Mouse (Mus musculus): ENCODE results near the gene Ythdf2. TPM values are rescaled to one million over a fixed set of nuclear protein-coding genes. Genes with fewer than 3 reads are reported as not detected.
"Not testable (repeated sequence)": the region's sequence is repeated elsewhere in the genome, so short reads cannot be mapped to it uniquely, and the experiment has no call there.

The Ythdf2 gene
- polyA plus RNA-seq, 1 experiment from 2014 or later = 58.8 TPM

DNA sequence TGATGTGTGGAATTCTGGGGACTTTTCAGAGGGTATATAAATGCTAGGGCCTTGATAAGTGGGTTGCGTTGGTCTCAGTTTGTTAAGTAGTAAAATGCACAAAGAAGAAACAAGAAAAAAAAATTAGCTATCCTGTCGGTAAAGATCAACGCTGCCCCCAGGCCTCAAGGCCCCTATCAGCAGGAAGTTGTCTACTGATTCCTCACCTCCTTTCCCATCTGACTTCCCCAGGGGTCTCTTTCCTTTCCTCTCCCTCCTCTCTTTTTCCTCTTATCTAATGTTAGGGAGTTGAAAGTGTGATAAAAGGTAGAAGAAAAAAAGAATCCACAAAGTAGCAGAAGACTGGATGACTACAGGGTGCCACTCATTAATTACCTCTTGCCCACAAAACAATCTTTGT lies 28.3 kb upstream of the Ythdf2 start:
- no peak overlapping the region for H3K4me2 ChIP-seq
- no peak for ATAC-seq (ENCODE audit: extremely low read depth, insufficient number of reproducible peaks, low FRiP score, low TSS enrichment)
- H3K4me3 ChIP-seq = no peak overlapping the region
- 0 out of 2 replicates have a peak overlapping the region, but pooled peaks have one; percentile 1 for H3K27ac ChIP-seq (replicated peaks)
- H3K9ac ChIP-seq = no peak overlapping the region
- 54% methylated on average over 3 of the region's 3 CpGs for WGBS
- H3K36me3 ChIP-seq = peaks cover 99% of the 10 kb centered on the region
- no peaks in the 10 kb centered on the region for H3K27me3 ChIP-seq (replicated peaks)
- no peaks in the 10 kb centered on the region for H3K4me1 ChIP-seq
- no peaks in the 10 kb centered on the region for H3K9me3 ChIP-seq

- H3K27me3 ChIP-seq (replicated peaks) = no peaks in the 10 kb centered on the region
- H3K4me2 ChIP-seq = no peak overlapping the region
- H3K4me3 ChIP-seq = no peak overlapping the region
- no peak for ATAC-seq (ENCODE audit: extremely low read depth, insufficient number of reproducible peaks, low FRiP score, low TSS enrichment)
- no peaks in the 10 kb centered on the region for H3K4me1 ChIP-seq
- no peak overlapping the region for H3K9ac ChIP-seq
- H3K9me3 ChIP-seq = no peaks in the 10 kb centered on the region
- no peak overlapping the region for H3K27ac ChIP-seq (replicated peaks)
- H3K36me3 ChIP-seq = peaks cover 100% of the 10 kb centered on the region
- 81% methylated on average over 4 of the region's 4 CpGs for WGBS
Measured at GRCm38 (mm10) chr4:132238356-132238755, 26.3 kb upstream of the Ythdf2 start.

DNA sequence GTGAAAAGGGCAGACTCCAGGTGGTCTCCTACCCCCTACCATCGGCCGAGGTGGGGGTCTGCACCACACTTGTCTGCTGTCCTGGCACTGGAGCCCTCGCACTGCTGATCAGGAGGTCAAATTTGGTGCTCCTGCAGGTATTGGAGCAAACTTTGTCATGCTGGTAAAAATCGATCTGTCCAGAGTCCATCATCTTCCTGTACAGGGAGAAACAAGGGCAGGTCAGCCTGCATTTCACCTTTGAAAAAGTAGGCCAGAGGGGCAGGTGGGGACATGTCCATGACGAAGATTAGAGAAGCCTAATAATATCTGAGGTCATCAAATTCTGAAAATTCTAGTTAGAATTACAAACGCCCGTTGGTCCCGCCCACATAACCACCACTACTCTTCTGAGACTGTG lies 22.6 kb upstream of the Ythdf2 start:
- H3K27ac ChIP-seq (replicated peaks) = no peak overlapping the region
- 89% methylated on average over 8 of the region's 8 CpGs for WGBS

DNA sequence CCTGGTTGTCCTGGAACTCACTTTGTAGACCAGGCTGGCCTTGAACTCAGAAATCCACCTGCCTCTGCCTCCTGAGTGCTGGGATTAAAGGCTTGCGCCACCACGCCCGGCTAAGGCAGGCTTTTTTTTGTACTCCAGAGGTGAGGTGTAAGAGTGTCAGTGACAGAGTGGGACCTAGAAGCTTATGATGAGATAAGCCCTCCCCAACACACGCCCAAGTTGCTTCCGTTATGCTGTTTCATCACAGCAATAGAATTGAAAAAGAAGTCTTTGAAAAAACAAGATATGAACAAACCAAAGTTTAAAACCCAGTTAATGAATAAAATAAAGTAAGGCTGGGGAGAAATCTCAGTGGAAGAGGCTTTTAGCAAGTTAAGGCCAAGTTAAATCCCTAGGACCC lies 18.3 kb upstream of the Ythdf2 start:
- 90% methylated on average over 5 of the region's 5 CpGs for WGBS
- H3K36me3 ChIP-seq = peaks cover 98% of the 10 kb centered on the region
- H3K4me2 ChIP-seq = no peak overlapping the region
- H3K4me3 ChIP-seq = no peak overlapping the region
- no peak overlapping the region for H3K9ac ChIP-seq
- H3K27me3 ChIP-seq (replicated peaks) = no peaks in the 10 kb centered on the region
- no peaks in the 10 kb centered on the region for H3K9me3 ChIP-seq
- no peak for ATAC-seq (ENCODE audit: extremely low read depth, insufficient number of reproducible peaks, low FRiP score, low TSS enrichment)
- H3K4me1 ChIP-seq = no peaks in the 10 kb centered on the region
- no peak overlapping the region for H3K27ac ChIP-seq (replicated peaks)

More for the DNA sequence above, 22.6 kb upstream of the Ythdf2 start:
- no peak overlapping the region for H3K4me3 ChIP-seq
- H3K4me2 ChIP-seq = no peak overlapping the region
- no peaks in the 10 kb centered on the region for H3K4me1 ChIP-seq
- H3K9ac ChIP-seq = no peak overlapping the region
- ATAC-seq (ENCODE audit: extremely low read depth, insufficient number of reproducible peaks, low FRiP score, low TSS enrichment) = no peak
- peaks cover 100% of the 10 kb centered on the region for H3K36me3 ChIP-seq
- H3K27me3 ChIP-seq (replicated peaks) = no peaks in the 10 kb centered on the region
- no peaks in the 10 kb centered on the region for H3K9me3 ChIP-seq

GRCm38 (mm10) chr4:132222001-132222400 lies 9.9 kb upstream of the Ythdf2 start:
- ATAC-seq (ENCODE audit: extremely low read depth, insufficient number of reproducible peaks, low FRiP score, low TSS enrichment); H3K27ac ChIP-seq (replicated peaks); H3K27me3 ChIP-seq (replicated peaks); H3K9ac ChIP-seq; H3K4me2 ChIP-seq; H3K9me3 ChIP-seq; H3K4me1 ChIP-seq; H3K4me3 ChIP-seq: not testable (repeated sequence)
- 89% methylated on average over 5 of the region's 5 CpGs for WGBS
- peaks cover 50% of the 10 kb centered on the region for H3K36me3 ChIP-seq

DNA sequence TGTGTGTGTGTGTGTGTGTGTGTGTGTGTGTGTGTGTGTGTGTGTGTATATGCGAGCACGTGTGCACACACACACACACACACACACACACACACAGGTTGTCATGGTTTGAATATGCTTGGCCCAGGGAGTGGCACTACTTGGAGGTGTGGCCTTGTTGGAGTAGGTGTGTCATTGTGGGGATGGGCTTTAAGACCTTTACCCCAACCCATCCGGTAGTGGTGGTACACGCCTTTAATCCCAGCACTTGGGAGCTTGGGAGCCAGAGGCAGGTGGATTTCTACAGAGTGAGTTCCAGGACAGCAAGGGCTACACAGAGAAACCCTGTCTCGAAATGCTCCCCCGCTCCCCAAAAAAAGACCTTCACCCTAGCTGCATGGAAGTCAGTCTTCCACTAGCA lies 6.3 kb upstream of the Ythdf2 start:
- H3K27ac ChIP-seq (replicated peaks) = not testable (repeated sequence)

DNA sequence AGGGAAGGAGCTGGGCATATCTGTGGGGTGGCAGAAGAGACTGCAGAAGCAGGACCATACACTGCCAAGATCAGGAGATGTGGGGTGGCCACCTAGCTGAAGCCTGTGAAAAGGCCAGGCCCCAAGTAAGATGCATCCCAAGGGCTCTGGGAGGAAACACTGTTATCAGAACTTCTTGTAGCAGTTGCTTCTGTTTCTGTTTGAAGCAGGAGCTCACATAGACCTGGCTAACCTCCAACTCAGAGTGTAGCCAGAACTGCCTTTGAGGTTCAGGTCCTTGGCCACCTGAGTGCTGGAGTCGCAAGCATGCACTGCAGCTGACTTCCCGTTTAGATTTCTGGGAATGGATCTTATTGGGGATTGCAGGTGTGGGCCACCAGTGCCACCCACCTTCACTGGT lies 5.7 kb upstream of the Ythdf2 start:
- WGBS = 72% methylated on average over 2 of the region's 2 CpGs
- H3K4me3 ChIP-seq = no peak overlapping the region
- no peak overlapping the region for H3K27ac ChIP-seq (replicated peaks)
- peaks cover 4% of the 10 kb centered on the region; the same call in 1 of the 2 replicates for H3K4me1 ChIP-seq
- no peaks in the 10 kb centered on the region for H3K27me3 ChIP-seq (replicated peaks)
- peaks cover 9% of the 10 kb centered on the region for H3K36me3 ChIP-seq
- no peak for ATAC-seq (ENCODE audit: extremely low read depth, insufficient number of reproducible peaks, low FRiP score, low TSS enrichment)
- H3K4me2 ChIP-seq = no peak overlapping the region
- no peaks in the 10 kb centered on the region for H3K9me3 ChIP-seq
- no peak overlapping the region for H3K9ac ChIP-seq

More for the DNA sequence above, 6.3 kb upstream of the Ythdf2 start:
- not testable (repeated sequence) for H3K9me3 ChIP-seq; H3K4me1 ChIP-seq; H3K4me2 ChIP-seq; H3K27me3 ChIP-seq (replicated peaks); H3K9ac ChIP-seq; H3K4me3 ChIP-seq; ATAC-seq (ENCODE audit: extremely low read depth, insufficient number of reproducible peaks, low FRiP score, low TSS enrichment)
- 75% methylated on average over 6 of the region's 6 CpGs for WGBS
- H3K36me3 ChIP-seq = peaks cover 15% of the 10 kb centered on the region

DNA sequence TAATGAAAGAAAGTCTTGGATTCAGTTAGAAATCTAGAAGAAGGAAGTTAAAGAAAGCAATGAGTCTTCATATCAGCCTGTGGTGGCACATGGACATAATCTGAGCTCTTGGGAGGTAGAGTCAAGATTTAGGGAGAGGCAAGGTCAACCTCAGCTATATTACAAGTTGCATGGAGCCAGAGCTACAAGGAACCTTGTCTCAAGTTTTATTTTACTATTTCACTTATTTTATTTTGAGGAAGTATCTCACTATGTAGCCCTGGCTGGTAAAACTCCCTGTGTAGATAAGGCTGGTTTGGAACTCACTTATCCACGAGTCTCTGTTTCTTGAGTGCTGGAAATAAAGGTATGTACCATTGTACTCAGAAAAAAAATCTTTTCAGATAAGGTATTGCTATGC lies 4.5 kb upstream of the Ythdf2 start:
- Histone ChIP-seq H3K27ac (replicated peaks) (no peak overlapping the region), H3K4me1 (peaks cover 4% of the 10 kb centered on the region; the same call in 1 of the 2 replicates), H3K27me3 (replicated peaks) (no peaks in the 10 kb centered on the region), H3K36me3 (no peaks in the 10 kb centered on the region), H3K9ac (no peak overlapping the region), H3K4me3 (no peak overlapping the region), H3K9me3 (no peaks in the 10 kb centered on the region), H3K4me2 (no peak overlapping the region)
- no peak for ATAC-seq (ENCODE audit: extremely low read depth, insufficient number of reproducible peaks, low FRiP score, low TSS enrichment)
- WGBS = 32% methylated on average over 1 of the region's 1 CpGs

- Histone ChIP-seq H3K27me3 (replicated peaks) (no peaks in the 10 kb centered on the region), H3K9ac (no peak overlapping the region), H3K36me3 (peaks cover 6% of the 10 kb centered on the region), H3K27ac (replicated peaks) (no peak overlapping the region), H3K4me3 (no peak overlapping the region), H3K4me1 (peaks cover 14% of the 10 kb centered on the region), H3K4me2 (no peak overlapping the region), H3K9me3 (no peaks in the 10 kb centered on the region)
- no peak for ATAC-seq (ENCODE audit: extremely low read depth, insufficient number of reproducible peaks, low FRiP score, low TSS enrichment)
- 62% methylated on average over 4 of the region's 4 CpGs for WGBS
Measured at GRCm38 (mm10) chr4:132214847-132215246, 2.7 kb upstream of the Ythdf2 start.

GRCm38 (mm10) chr4:132211091-132211942 lies 786 bp downstream of the Ythdf2 start:
- ATAC-seq (ENCODE audit: extremely low read depth, insufficient number of reproducible peaks, low FRiP score, low TSS enrichment) = peak; percentile 47; the same call in 1 of the 2 replicates
- Histone ChIP-seq H3K9me3 (no peaks in the 10 kb centered on the region), H3K4me2 (peak overlapping the region; percentile 85), H3K9ac (peak overlapping the region; percentile 100), H3K4me1 (peaks cover 27% of the 10 kb centered on the region), H3K36me3 (peaks cover 38% of the 10 kb centered on the region), H3K4me3 (peak overlapping the region; percentile 87), H3K27ac (replicated peaks) (peak overlapping the region; percentile 93), H3K27me3 (replicated peaks) (no peaks in the 10 kb centered on the region)
- 1% methylated on average over 58 of the region's 89 CpGs for WGBS

DNA sequence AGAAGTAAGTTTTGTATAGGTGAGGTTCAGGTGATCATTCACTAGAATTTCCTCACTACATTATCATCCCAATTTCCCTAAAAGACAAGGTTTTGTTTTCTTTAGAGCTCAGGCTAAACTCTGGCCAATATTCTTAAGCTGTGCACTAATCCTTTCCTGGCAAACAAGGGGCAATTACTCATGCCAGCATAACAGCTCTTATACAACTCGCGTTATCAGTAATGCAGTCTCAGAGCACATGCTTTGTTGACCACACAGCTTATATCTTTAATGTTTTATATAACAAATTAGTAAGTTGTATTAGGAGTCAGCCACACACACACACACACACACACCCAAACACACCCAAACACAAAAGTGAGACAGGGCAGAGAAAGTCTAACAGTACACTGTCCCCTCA lies 1.8 kb downstream of the Ythdf2 start:
- WGBS = 38% methylated on average over 2 of the region's 2 CpGs
- Histone ChIP-seq H3K4me1 (peaks cover 27% of the 10 kb centered on the region), H3K27me3 (replicated peaks) (no peaks in the 10 kb centered on the region), H3K4me3 (peak overlapping the region; percentile 87), H3K36me3 (peaks cover 47% of the 10 kb centered on the region), H3K4me2 (peak overlapping the region; percentile 85), H3K9ac (peak overlapping the region; percentile 100), H3K9me3 (no peaks in the 10 kb centered on the region), H3K27ac (replicated peaks) (peak overlapping the region; percentile 93; the same call in 1 of the 2 replicates)
- no peak for ATAC-seq (ENCODE audit: extremely low read depth, insufficient number of reproducible peaks, low FRiP score, low TSS enrichment)

GRCm38 (mm10) chr4:132209299-132209698 lies 2.8 kb downstream of the Ythdf2 start:
- H3K27ac ChIP-seq (replicated peaks) = no peak overlapping the region
- 83% methylated on average over 2 of the region's 2 CpGs for WGBS
- H3K4me1 ChIP-seq = peaks cover 23% of the 10 kb centered on the region
- peaks cover 58% of the 10 kb centered on the region for H3K36me3 ChIP-seq
- no peaks in the 10 kb centered on the region for H3K9me3 ChIP-seq
- peak overlapping the region; percentile 6; the same call in 1 of the 2 replicates for H3K4me2 ChIP-seq
- H3K4me3 ChIP-seq = no peak overlapping the region
- no peak overlapping the region for H3K9ac ChIP-seq
- no peak for ATAC-seq (ENCODE audit: extremely low read depth, insufficient number of reproducible peaks, low FRiP score, low TSS enrichment)
- H3K27me3 ChIP-seq (replicated peaks) = no peaks in the 10 kb centered on the region
